Mouse (Mus musculus): Measurements from ENCODE around the gene 1700092M07Rik. TPM values are rescaled to one million over a fixed set of nuclear protein-coding genes. Genes with fewer than 3 reads are reported as not detected.

1700092M07Rik gene
- polyA plus RNA-seq, 1 experiment: 3.4 TPM

GRCm38 (mm10) chr19:8758899-8759298 lies 18.4 kb downstream of the 1700092M07Rik start:
- no peak overlapping the region for H3K27ac ChIP-seq (ENCODE audit: control insufficient read depth, insufficient read depth, low read depth, low read length, poor library complexity)
- 27% methylated on average over 2 of the region's 2 CpGs for WGBS
- no peaks in the 10 kb centered on the region; the same call in 1 of the 2 replicates for H3K4me1 ChIP-seq (ENCODE audit: control insufficient read depth, insufficient read depth, low read length)
- no peak overlapping the region for H3K4me3 ChIP-seq (replicated peaks; ENCODE audit: control insufficient read depth, low read depth, low read length)
- TF ChIP-seq CTCF (IDR thresholded peaks at IDR 0.05; ENCODE audit: control insufficient read depth, insufficient read depth, low read length) (no peak), POLR2A (IDR thresholded peaks at IDR 0.05; ENCODE audit: borderline replicate concordance, control insufficient read depth, low read depth, low read length) (no peak)

- WGBS: 91% methylated on average over 2 of the region's 2 CpGs
- no peak for TF ChIP-seq CTCF (IDR thresholded peaks at IDR 0.05; ENCODE audit: control insufficient read depth, insufficient read depth, low read length)
- TF ChIP-seq POLR2A (IDR thresholded peaks at IDR 0.05; ENCODE audit: borderline replicate concordance, control insufficient read depth, low read depth, low read length): no peak
- no peak overlapping the region for H3K27ac ChIP-seq (ENCODE audit: control insufficient read depth, insufficient read depth, low read depth, low read length, poor library complexity)
- no peaks in the 10 kb centered on the region; the same call in 1 of the 2 replicates for H3K4me1 ChIP-seq (ENCODE audit: control insufficient read depth, insufficient read depth, low read length)
- H3K4me3 ChIP-seq (replicated peaks; ENCODE audit: control insufficient read depth, low read depth, low read length): no peak overlapping the region
These were observed 20.2 kb downstream of the 1700092M07Rik start for GRCm38 (mm10) chr19:8760757-8761156.

GRCm38 (mm10) chr19:8763276-8763675 lies 22.8 kb downstream of the 1700092M07Rik start:
- Histone ChIP-seq H3K4me1 (ENCODE audit: control insufficient read depth, insufficient read depth, low read length) (no peaks in the 10 kb centered on the region), H3K27ac (ENCODE audit: control insufficient read depth, insufficient read depth, low read depth, low read length, poor library complexity) (no peak overlapping the region), H3K4me3 (replicated peaks; ENCODE audit: control insufficient read depth, low read depth, low read length) (no peak overlapping the region)
- WGBS: 77% methylated on average over 4 of the region's 4 CpGs
- TF ChIP-seq CTCF (IDR thresholded peaks at IDR 0.05; ENCODE audit: control insufficient read depth, insufficient read depth, low read length): no peak
- no peak for TF ChIP-seq POLR2A (IDR thresholded peaks at IDR 0.05; ENCODE audit: borderline replicate concordance, control insufficient read depth, low read depth, low read length)

GRCm38 (mm10) chr19:8765562-8765961 lies 25.0 kb downstream of the 1700092M07Rik start:
- Histone ChIP-seq H3K27ac (ENCODE audit: control insufficient read depth, insufficient read depth, low read depth, low read length, poor library complexity) (no peak overlapping the region), H3K4me3 (replicated peaks; ENCODE audit: control insufficient read depth, low read depth, low read length) (no peak overlapping the region), H3K4me1 (ENCODE audit: control insufficient read depth, insufficient read depth, low read length) (no peaks in the 10 kb centered on the region)
- TF ChIP-seq POLR2A (IDR thresholded peaks at IDR 0.05; ENCODE audit: borderline replicate concordance, control insufficient read depth, low read depth, low read length) (no peak), CTCF (IDR thresholded peaks at IDR 0.05; ENCODE audit: control insufficient read depth, insufficient read depth, low read length) (no peak)
- WGBS: 89% methylated on average over 9 of the region's 9 CpGs

GRCm38 (mm10) chr19:8770567-8771270 lies 30.2 kb downstream of the 1700092M07Rik start, which contains the start of gene Tmem223:
Tmem223 (plus strand) TSS chr19:8770996.
- H3K4me3 ChIP-seq (replicated peaks; ENCODE audit: control insufficient read depth, low read depth, low read length): peak within 1 kb of the TSS; percentile 87
- H3K4me1 ChIP-seq (ENCODE audit: control insufficient read depth, insufficient read depth, low read length): peaks cover 9% of the 10 kb centered on the region; the same call in 1 of the 2 replicates
- H3K27ac ChIP-seq (ENCODE audit: control insufficient read depth, insufficient read depth, low read depth, low read length, poor library complexity): peak within 1 kb of the TSS; percentile 79
- TF ChIP-seq POLR2A (IDR thresholded peaks at IDR 0.05; ENCODE audit: borderline replicate concordance, control insufficient read depth, low read depth, low read length): peak; percentile 93
- TF ChIP-seq CTCF (IDR thresholded peaks at IDR 0.05; ENCODE audit: control insufficient read depth, insufficient read depth, low read length): peak; percentile 11; the same call in 1 of the 2 replicates
- WGBS: 22% methylated on average over 29 of the region's 29 CpGs

- peaks cover 9% of the 10 kb centered on the region; the same call in 1 of the 2 replicates for H3K4me1 ChIP-seq (ENCODE audit: control insufficient read depth, insufficient read depth, low read length)
- TF ChIP-seq CTCF (IDR thresholded peaks at IDR 0.05; ENCODE audit: control insufficient read depth, insufficient read depth, low read length) (no peak), POLR2A (IDR thresholded peaks at IDR 0.05; ENCODE audit: borderline replicate concordance, control insufficient read depth, low read depth, low read length) (no peak)
- WGBS: 47% methylated on average over 5 of the region's 5 CpGs
- peak overlapping the region; percentile 94 for H3K4me3 ChIP-seq (replicated peaks; ENCODE audit: control insufficient read depth, low read depth, low read length)
- peak overlapping the region; percentile 29 for H3K27ac ChIP-seq (ENCODE audit: control insufficient read depth, insufficient read depth, low read depth, low read length, poor library complexity)
These were observed 32.5 kb downstream of the 1700092M07Rik start for GRCm38 (mm10) chr19:8772996-8773395.

GRCm38 (mm10) chr19:8773409-8773808 lies 32.9 kb downstream of the 1700092M07Rik start:
- peak overlapping the region; percentile 28 for H3K27ac ChIP-seq (ENCODE audit: control insufficient read depth, insufficient read depth, low read depth, low read length, poor library complexity)
- peaks cover 9% of the 10 kb centered on the region; the same call in 1 of the 2 replicates for H3K4me1 ChIP-seq (ENCODE audit: control insufficient read depth, insufficient read depth, low read length)
- TF ChIP-seq POLR2A (IDR thresholded peaks at IDR 0.05; ENCODE audit: borderline replicate concordance, control insufficient read depth, low read depth, low read length) (no peak), CTCF (IDR thresholded peaks at IDR 0.05; ENCODE audit: control insufficient read depth, insufficient read depth, low read length) (no peak)
- H3K4me3 ChIP-seq (replicated peaks; ENCODE audit: control insufficient read depth, low read depth, low read length): peak overlapping the region; percentile 94
- 29% methylated on average over 6 of the region's 6 CpGs for WGBS

GRCm38 (mm10) chr19:8774086-8774835 lies 33.7 kb downstream of the 1700092M07Rik start, which contains the start of gene Tmem179b:
Tmem179b (minus strand) TSS chr19:8774467.
- under 1% methylated on average over 68 of the region's 68 CpGs for WGBS
- Histone ChIP-seq H3K27ac (ENCODE audit: control insufficient read depth, insufficient read depth, low read depth, low read length, poor library complexity) (peak within 1 kb of the TSS; percentile 98), H3K4me3 (replicated peaks; ENCODE audit: control insufficient read depth, low read depth, low read length) (peak within 1 kb of the TSS; percentile 94), H3K4me1 (ENCODE audit: control insufficient read depth, insufficient read depth, low read length) (peaks cover 9% of the 10 kb centered on the region; the same call in 1 of the 2 replicates)
- TF ChIP-seq CTCF (IDR thresholded peaks at IDR 0.05; ENCODE audit: control insufficient read depth, insufficient read depth, low read length) (peak; percentile 8; the same call in 1 of the 2 replicates), POLR2A (IDR thresholded peaks at IDR 0.05; ENCODE audit: borderline replicate concordance, control insufficient read depth, low read depth, low read length) (peak; percentile 98)

Measured in bone marrow, adult 2 months (tissue).